Mouse (Mus musculus) erythroblast, embryonic 14.5 days (primary cell): Measurements from ENCODE around the gene Ifna1. TPM values are rescaled to one million over a fixed set of nuclear protein-coding genes. Genes with fewer than 3 reads are reported as not detected.

ENCODE experiments used
- H3K27me3 ChIP-seq: 2 replicates; pipeline ENCODE4 v1.6.1; 2012; ENCODE audit warnings: inconsistent platforms; ENCODE audit not compliant: control insufficient read depth
- H3K36me3 ChIP-seq: 2 replicates; pipeline ENCODE4 v1.6.1; 2012; ENCODE audit warnings: mild to moderate bottlenecking, inconsistent platforms; ENCODE audit not compliant: control insufficient read depth
- H3K4me1 ChIP-seq: 2 replicates; pipeline ENCODE4 v1.6.1; 2012; ENCODE audit warnings: inconsistent platforms; ENCODE audit not compliant: control insufficient read depth
- H3K4me3 ChIP-seq: replicated peaks from 2 replicates; pipeline ENCODE3; 2012; ENCODE audit warnings: moderate library complexity, mild to moderate bottlenecking, inconsistent platforms
- H3K9me3 ChIP-seq: 2 replicates; pipeline ENCODE4 v1.6.1; 2012; ENCODE audit warnings: low read length, inconsistent platforms, mixed read lengths; ENCODE audit not compliant: control insufficient read depth
- GATA1 ChIP-seq: IDR thresholded peaks from 2 replicates; pipeline ENCODE4 v1.6.1; 2012; ENCODE audit warnings: low read length, inconsistent platforms, mixed read lengths
- TAL1 ChIP-seq: IDR thresholded peaks from 3 replicates; pipeline ENCODE4 v1.6.1; 2012; ENCODE audit warnings: low read length, inconsistent platforms, mixed read lengths
- polyA plus RNA-seq: library from polyadenylated mRNA; stranded (reverse); fragments of >175 nt; gene quantifications from 2 replicates; pipeline ENCODE4 v1.2.3, GENCODE M21; 2012

Gene Ifna1
- polyA plus RNA-seq, 1 experiment = not detected

DNA sequence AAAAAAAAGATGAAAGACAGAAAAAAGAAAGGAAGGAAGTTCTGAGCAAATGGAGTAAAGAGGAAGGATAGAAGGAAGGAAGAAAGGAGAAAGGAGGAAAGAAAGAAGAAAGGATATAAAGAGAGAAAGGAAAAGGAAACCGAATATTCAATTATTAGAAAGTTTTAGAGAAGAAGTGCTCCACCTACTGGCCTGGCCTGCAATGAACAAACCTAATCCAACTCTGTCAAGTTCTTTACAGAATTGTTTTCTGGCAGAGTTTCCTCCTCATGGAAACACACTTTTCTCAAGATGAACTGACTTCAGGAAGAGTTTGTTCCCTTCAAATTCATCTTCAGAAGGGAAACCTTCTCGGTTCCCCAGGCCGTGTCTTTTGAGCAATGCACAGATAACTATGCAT is 11.1 kb upstream of the Ifna1 start:
- H3K27me3 ChIP-seq = no peaks in the 10 kb centered on the region
- no peaks in the 10 kb centered on the region for H3K4me1 ChIP-seq
- H3K36me3 ChIP-seq = no peaks in the 10 kb centered on the region
- H3K4me3 ChIP-seq = no peak overlapping the region
- H3K9me3 ChIP-seq = no peaks in the 10 kb centered on the region
- TF ChIP-seq TAL1 = no peak
- no peak for TF ChIP-seq GATA1

DNA sequence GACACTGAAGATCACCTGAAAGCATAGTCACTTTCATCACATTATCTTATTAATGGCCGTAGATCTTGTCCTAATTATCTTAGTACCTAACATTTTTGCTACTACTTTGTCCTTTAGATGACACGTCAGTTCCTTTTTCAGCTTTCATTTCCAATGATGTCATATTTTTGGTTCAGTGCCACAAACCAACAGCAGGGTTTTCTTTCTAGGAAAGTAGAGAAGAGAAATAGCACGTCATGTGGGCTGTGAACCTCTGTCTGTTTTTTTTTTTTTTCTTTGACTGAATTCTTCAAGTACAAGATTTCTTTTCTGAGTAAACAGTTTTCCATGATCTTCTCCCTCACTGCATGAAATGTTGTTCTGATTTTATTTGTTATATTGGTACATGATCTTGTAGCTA is 9.8 kb upstream of the Ifna1 start:
- H3K36me3 ChIP-seq = no peaks in the 10 kb centered on the region
- H3K27me3 ChIP-seq = no peaks in the 10 kb centered on the region
- no peak overlapping the region for H3K4me3 ChIP-seq
- H3K9me3 ChIP-seq = no peaks in the 10 kb centered on the region
- TF ChIP-seq GATA1 = no peak
- TF ChIP-seq TAL1 = no peak
- H3K4me1 ChIP-seq = no peaks in the 10 kb centered on the region

DNA sequence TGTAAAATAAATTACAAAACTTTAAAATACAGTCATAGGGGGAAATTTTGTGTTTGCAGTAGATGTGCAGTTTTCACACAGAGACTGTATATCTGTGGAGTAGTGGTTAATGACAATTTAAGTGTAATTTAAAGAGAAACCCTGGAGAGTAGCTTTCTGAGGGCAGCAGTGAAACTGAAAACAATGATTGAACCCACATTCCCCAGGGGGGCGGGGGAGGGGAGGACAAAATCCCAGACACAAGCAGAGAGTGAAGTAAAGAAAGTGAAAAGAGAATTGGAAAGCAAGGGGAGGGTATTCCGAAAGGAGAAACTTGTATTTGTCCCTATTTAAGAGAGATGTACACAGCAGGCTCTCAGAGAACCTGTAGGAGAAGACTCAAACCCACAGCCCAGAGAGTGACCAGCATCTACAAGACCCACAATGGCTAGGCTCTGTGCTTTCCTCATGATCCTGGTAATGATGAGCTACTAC is 8.4 kb upstream of the Ifna1 start, which contains the start of gene Ifna4:
Gene Ifna4 (plus strand): TSS at position 424 of the 474 bp plus-strand sequence.
- H3K4me1 ChIP-seq = no peaks in the 10 kb centered on the region
- no peaks in the 10 kb centered on the region for H3K36me3 ChIP-seq
- no peaks in the 10 kb centered on the region for H3K9me3 ChIP-seq
- no peaks in the 10 kb centered on the region for H3K27me3 ChIP-seq
- H3K4me3 ChIP-seq = no peak within 1 kb of the TSS
- TF ChIP-seq TAL1 = no peak
- TF ChIP-seq GATA1 = no peak

DNA sequence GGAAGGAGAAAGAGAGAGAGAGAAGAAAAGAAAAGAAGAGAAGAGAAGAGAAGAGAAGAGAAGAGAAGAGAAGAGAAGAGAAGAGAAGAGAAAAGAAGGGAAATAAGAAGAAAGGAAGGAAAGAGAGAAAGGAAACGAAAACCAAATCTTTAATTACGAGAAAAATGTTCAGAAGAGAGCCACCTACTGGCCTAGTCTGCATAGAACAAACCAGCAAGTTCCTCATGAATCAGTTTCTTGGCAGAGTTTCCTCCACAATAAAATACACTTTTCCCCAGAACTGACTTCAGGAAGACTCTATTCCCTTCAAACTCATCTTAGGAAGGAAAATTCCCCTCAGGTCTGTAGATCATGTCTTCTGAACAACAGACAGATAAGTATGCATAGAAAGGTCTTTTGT is 4.6 kb upstream of the Ifna1 start:
- TF ChIP-seq GATA1 = no peak
- TF ChIP-seq TAL1 = no peak
- no peaks in the 10 kb centered on the region for H3K36me3 ChIP-seq
- no peaks in the 10 kb centered on the region for H3K27me3 ChIP-seq
- no peak overlapping the region for H3K4me3 ChIP-seq
- H3K4me1 ChIP-seq = no peaks in the 10 kb centered on the region
- H3K9me3 ChIP-seq = no peaks in the 10 kb centered on the region

DNA sequence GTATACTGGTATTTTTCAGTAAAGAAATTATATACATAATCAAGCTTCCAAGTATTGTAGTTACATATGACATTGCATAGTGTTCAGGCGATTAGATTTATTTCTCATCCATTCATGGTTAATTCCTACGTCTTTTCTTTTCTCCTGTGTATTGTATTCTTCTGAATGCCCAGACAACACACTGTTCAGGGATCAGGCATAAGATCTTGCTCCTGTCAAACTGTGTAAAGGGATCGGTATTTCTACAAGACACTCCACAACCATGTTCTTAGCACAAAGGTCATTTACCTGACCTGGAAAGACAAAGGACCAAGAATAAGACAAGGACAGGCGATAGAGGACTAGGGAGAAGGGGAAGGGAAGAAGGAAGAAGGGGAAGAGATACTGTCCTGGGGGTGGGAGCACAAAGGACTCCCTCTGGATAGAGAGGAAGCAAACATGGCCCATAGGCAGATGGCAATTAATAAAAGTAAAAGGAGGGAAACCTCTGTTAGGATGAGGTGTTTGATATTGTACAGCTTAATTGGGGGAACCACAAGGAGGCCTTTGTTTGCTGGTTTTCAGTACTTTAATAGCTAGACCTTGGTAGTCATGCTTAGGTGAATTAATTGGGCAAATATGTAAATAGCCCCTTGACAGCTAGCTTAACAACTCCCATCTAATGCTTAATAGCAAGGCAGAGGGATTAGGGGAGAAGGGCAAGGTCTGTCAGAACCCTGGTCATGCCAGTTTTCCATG is 1.3 kb downstream of the Ifna1 start:
- no peaks in the 10 kb centered on the region for H3K9me3 ChIP-seq
- no peaks in the 10 kb centered on the region for H3K36me3 ChIP-seq
- H3K4me1 ChIP-seq = no peaks in the 10 kb centered on the region
- no peak for TF ChIP-seq TAL1
- TF ChIP-seq GATA1 = no peak
- no peaks in the 10 kb centered on the region for H3K27me3 ChIP-seq
- no peak overlapping the region for H3K4me3 ChIP-seq

DNA sequence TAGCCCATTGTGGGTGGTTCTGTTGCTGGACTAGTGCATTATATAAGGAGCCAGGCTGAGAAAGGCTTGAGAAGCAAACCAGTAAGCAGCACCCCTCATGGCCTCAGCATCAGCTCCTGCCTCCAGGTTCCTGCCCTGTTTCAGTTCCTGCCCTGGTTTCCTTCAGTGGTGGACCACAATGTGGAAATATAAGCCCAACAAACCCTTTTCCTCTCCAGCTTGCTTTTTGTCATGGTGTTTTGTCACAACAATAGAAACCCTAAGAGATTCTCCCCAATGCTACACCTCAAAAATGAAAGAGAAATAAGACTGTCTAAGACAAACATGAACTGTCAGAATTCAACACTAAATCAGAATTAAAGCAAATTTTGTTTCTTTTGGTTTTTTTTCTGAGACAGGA is 9.3 kb downstream of the Ifna1 start:
- Histone ChIP-seq H3K9me3 (no peaks in the 10 kb centered on the region), H3K4me1 (no peaks in the 10 kb centered on the region), H3K27me3 (peaks cover 24% of the 10 kb centered on the region), H3K36me3 (no peaks in the 10 kb centered on the region), H3K4me3 (no peak overlapping the region)
- TF ChIP-seq GATA1 (no peak), TAL1 (no peak)

DNA sequence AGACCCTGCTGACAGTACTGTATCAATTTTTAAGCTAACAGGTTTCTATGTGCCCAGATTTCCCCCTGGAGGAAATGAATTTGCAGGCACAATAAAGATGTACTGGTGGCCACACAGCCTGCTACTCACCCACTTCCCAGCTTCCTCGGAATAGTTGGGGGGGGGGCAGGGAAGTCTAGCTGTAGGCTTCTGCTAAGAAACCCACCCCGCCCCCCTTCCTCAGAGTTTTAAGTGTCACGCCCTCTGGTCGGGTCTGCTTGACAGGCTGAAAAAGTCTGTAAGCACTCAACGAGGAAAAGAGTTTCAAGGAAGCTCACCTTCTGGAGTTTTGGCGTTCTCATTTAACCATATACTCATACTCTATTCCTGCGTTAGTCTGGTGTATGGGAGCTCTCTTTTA is 13.4 kb downstream of the Ifna1 start:
- TF ChIP-seq GATA1 (no peak), TAL1 (no peak)
- peaks cover 10% of the 10 kb centered on the region for H3K4me1 ChIP-seq
- no peak overlapping the region for H3K4me3 ChIP-seq
- no peaks in the 10 kb centered on the region for H3K36me3 ChIP-seq
- H3K27me3 ChIP-seq = peaks cover 48% of the 10 kb centered on the region
- H3K9me3 ChIP-seq = no peaks in the 10 kb centered on the region

DNA sequence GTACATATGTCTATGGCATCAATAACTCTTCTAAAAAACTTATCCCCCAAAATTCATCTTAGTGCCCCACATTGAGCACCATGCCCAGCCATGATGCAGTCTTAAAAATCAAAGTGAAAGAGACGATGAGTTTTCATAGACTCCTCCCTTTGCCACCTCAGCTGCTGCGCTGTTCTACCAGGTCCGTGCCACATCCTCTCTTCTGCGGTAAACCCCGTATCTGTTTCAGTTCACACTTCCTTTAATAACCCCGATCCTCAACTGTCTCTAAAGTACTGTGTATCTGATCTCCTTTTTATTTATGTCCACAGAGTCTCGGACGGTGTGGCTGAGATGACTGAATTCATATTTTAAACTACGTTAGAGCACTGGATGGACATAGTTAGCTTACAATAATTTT is 14.7 kb downstream of the Ifna1 start:
- Histone ChIP-seq H3K9me3 (no peaks in the 10 kb centered on the region), H3K4me1 (peaks cover 12% of the 10 kb centered on the region), H3K27me3 (peaks cover 48% of the 10 kb centered on the region), H3K36me3 (no peaks in the 10 kb centered on the region), H3K4me3 (no peak overlapping the region)
- no peak for TF ChIP-seq TAL1
- TF ChIP-seq GATA1 = no peak

DNA sequence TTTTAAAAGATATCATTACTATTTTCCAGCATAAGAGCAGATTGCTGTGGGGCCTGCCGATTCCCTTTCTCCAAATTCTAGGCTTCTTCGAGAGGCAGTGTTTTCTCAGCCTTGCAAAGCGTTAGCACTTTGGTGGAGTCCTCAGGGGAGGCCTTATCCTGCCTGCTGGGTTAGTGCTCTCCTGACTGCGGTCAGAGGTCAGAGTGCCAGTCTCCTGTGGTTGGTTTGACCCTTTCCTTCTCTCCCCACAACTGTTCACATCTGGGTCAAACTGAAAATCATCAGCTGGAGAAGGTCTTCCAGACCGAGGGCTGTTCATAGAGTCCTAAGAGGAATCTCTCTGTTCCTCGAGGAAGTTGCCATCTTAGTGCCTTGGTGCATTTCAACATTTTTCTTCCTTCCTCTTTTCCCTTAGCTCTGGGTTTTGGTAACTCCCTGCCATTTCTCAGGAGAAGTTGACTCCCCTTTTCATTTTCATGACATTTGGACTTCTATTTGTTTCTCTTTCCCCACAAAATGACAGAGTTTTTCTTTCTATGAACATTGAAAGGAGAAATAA is 15.2 kb downstream of the Ifna1 start:
- H3K27me3 ChIP-seq = peaks cover 48% of the 10 kb centered on the region
- H3K4me1 ChIP-seq = peaks cover 12% of the 10 kb centered on the region
- no peaks in the 10 kb centered on the region for H3K9me3 ChIP-seq
- H3K36me3 ChIP-seq = no peaks in the 10 kb centered on the region
- TF ChIP-seq GATA1 (no peak), TAL1 (no peak)
- H3K4me3 ChIP-seq = no peak overlapping the region

DNA sequence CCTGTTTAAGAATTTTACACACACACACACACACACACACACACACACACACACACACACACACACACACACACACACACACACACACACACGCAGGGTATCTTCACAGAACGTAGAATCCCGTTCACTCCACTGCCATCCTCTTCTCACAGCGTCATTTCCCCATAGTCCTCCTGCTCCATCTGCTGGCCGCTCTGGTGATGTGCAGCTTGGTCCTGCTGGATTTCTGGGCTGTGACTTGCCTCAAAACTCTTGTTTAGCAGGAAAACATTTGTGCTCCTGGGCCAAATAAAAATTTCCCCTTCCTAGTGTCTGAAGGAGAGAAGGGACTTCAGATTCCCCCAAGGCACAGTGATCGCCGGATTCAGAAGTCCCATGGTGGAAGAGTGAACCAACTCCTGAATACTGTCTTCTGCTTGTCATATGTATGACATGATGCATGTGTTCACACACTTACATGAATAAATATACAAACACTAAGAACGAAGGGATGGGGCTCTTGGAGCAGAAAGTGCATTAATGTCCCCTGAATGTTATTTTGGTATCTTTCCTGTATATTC is 17.6 kb downstream of the Ifna1 start:
- H3K9me3 ChIP-seq = no peaks in the 10 kb centered on the region
- TF ChIP-seq TAL1 (no peak), GATA1 (no peak)
- peaks cover 12% of the 10 kb centered on the region for H3K4me1 ChIP-seq
- H3K27me3 ChIP-seq = peaks cover 41% of the 10 kb centered on the region
- peak overlapping the region; percentile 71 for H3K4me3 ChIP-seq
- no peaks in the 10 kb centered on the region for H3K36me3 ChIP-seq
